Mouse (Mus musculus): ENCODE results near the gene Pard3b. TPM values are rescaled to one million over a fixed set of nuclear protein-coding genes. Genes with fewer than 3 reads are reported as not detected.

Gene Pard3b
- polyA plus RNA-seq, 1 experiment from 2014 or later = 19.3 TPM

DNA sequence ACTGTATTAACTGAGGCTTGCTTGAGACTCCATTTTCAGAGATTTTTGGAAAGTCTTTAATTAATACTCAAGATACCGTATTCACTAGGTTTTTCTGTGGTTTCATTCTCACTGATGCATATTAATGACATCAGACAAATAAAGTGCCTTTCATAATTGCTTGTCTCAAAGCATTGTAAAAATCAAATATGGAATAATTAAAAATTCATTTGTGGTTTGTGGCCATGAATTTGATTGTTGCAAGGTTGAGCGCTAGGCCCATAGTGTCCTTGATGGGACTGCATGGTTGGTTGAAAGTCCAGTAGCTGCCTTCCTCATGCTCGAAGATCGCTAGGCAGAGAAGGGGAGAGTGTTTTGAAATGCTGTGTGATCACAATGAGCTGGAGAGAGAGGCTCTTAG lies 323.9 kb downstream of the Pard3b start:
- 87% methylated on average over 4 of the region's 4 CpGs for WGBS
- no peak overlapping the region for H3K4me3 ChIP-seq (replicated peaks)
- no peaks in the 10 kb centered on the region for H3K9me3 ChIP-seq
- no peaks in the 10 kb centered on the region for H3K36me3 ChIP-seq (replicated peaks)
- no peak for ATAC-seq (ENCODE audit: low FRiP score)
- no peak overlapping the region for H3K27ac ChIP-seq
- no peaks in the 10 kb centered on the region for H3K27me3 ChIP-seq
- no peak overlapping the region for H3K4me2 ChIP-seq
- peaks cover 4% of the 10 kb centered on the region; the same call in 1 of the 2 replicates for H3K4me1 ChIP-seq
- no peak overlapping the region for H3K9ac ChIP-seq

DNA sequence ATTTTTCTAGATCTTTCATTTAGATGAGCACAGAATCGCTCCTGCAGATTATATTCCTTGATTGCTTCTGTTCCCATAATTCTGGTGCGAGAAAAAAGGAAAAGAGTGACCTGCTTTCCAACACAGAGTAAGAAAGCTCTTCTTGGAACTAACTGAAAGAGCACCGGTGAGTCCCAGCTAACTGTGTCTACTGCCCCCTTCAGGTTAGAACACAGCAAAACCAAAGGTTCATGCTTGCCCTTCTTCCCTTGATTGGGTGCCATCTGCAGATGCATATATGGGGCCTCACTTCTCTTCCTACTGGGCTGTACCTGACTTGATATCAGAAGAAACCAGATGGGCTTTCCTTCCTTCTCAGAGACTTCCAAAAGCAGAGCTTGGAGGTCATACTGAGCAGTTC lies 328.5 kb downstream of the Pard3b start:
- WGBS = 67% methylated on average over 3 of the region's 3 CpGs
- Histone ChIP-seq H3K4me1 (no peaks in the 10 kb centered on the region; the same call in 1 of the 2 replicates), H3K4me3 (replicated peaks) (no peak overlapping the region), H3K9me3 (no peaks in the 10 kb centered on the region), H3K27ac (no peak overlapping the region), H3K36me3 (replicated peaks) (no peaks in the 10 kb centered on the region), H3K9ac (no peak overlapping the region), H3K4me2 (no peak overlapping the region), H3K27me3 (no peaks in the 10 kb centered on the region)
- ATAC-seq (ENCODE audit: low FRiP score) = no peak

DNA sequence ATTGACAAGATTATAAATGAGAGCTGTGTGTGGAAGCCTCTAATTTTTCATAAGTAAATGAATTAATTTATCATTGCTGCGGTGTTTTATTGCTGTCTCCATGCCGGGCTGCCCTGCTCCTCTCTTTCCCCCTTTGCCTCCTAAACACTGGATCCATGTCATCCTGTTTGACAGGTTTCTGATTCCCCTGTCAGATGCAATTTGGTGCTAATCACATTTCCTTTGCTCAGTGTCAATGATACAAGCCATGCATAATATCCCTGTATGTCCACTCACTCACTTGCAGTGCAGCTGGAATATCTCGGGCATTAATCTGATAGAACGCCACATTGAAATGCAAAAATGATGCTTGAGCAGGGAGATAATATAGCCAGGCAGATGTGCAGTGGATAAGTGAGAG lies 329.2 kb downstream of the Pard3b start:
- 79% methylated on average over 4 of the region's 4 CpGs for WGBS
- H3K9me3 ChIP-seq = no peaks in the 10 kb centered on the region
- H3K4me2 ChIP-seq = no peak overlapping the region
- no peaks in the 10 kb centered on the region for H3K36me3 ChIP-seq (replicated peaks)
- H3K4me3 ChIP-seq (replicated peaks) = no peak overlapping the region
- ATAC-seq (ENCODE audit: low FRiP score) = no peak
- no peak overlapping the region for H3K27ac ChIP-seq
- H3K9ac ChIP-seq = no peak overlapping the region
- no peaks in the 10 kb centered on the region for H3K27me3 ChIP-seq
- H3K4me1 ChIP-seq = no peaks in the 10 kb centered on the region; the same call in 1 of the 2 replicates

DNA sequence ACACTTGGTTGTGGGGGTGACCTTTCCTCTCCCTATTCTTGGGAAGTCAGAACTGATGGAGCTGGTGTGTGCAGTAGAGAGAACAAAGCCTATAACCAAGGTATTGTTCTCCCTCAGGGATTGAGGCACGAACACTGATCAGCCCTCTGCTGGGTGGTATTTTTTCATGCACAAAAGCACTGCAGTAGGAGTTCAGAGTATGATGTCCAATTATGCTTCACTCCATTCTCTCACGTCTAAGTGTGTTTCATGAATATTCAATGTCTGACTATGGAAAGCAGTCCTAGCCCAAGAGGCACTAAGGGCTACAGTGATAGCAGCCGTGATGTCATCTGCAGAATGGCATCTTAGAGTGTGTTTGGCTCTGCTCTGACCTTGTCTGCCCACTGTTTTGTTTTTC lies 359.1 kb downstream of the Pard3b start:
- peak; percentile 79 for ATAC-seq (ENCODE audit: low FRiP score)
- Histone ChIP-seq H3K4me2 (no peak overlapping the region), H3K4me1 (peaks cover 12% of the 10 kb centered on the region), H3K36me3 (replicated peaks) (no peaks in the 10 kb centered on the region), H3K9me3 (no peaks in the 10 kb centered on the region), H3K4me3 (replicated peaks) (no peak overlapping the region), H3K27me3 (no peaks in the 10 kb centered on the region), H3K9ac (no peak overlapping the region), H3K27ac (no peak overlapping the region; the same call in 1 of the 2 replicates)
- WGBS = 16% methylated on average over 3 of the region's 3 CpGs

DNA sequence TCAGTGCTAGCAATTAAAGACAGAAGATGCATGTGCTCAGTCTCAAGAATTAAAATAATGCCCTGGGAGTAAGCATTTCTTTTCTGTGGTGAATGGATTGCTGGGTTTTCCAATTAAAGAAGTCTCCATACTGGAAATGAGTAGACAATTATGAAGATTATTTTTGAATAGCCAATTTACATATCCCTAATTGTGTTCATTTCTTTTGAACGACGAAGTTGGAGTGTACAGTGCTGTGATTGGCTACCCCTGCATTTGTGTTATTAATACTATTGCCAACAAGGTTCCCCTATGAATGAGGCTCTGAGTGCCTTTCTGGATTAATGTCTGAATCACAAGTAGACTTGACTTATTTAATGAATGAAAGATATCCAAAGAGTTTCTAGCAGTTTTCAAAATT lies 370.2 kb downstream of the Pard3b start:
- ATAC-seq (ENCODE audit: low FRiP score) = no peak
- WGBS = 57% methylated on average over 2 of the region's 2 CpGs

DNA sequence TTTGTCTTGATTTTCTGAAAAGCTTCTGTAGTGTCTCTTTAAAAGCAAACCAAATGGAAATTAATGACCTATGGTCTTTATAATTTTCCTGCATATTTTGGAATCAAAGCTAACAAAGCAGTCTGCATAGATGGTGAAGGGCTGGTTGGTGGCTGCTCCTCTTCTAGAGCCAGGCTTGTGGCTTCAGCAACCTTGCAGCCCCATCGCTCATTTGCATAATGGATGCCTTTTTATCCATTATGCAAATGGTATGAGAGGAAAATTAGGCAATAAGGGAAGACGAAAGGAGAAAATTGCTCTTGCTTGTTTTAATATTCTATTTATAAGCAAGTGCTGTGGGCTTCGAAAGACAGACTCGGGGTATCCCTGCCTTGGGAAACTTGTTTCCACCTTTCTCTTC lies 373.1 kb downstream of the Pard3b start:
- Histone ChIP-seq H3K4me2 (no peak overlapping the region), H3K36me3 (replicated peaks) (no peaks in the 10 kb centered on the region), H3K27me3 (no peaks in the 10 kb centered on the region), H3K9ac (no peak overlapping the region), H3K9me3 (no peaks in the 10 kb centered on the region), H3K4me3 (replicated peaks) (no peak overlapping the region), H3K4me1 (peaks cover 4% of the 10 kb centered on the region), H3K27ac (no peak overlapping the region)
- WGBS = 54% methylated on average over 4 of the region's 4 CpGs
- ATAC-seq (ENCODE audit: low FRiP score) = no peak

More for the DNA sequence above, 370.2 kb downstream of the Pard3b start:
- Histone ChIP-seq H3K36me3 (replicated peaks) (no peaks in the 10 kb centered on the region), H3K4me2 (no peak overlapping the region), H3K4me3 (replicated peaks) (no peak overlapping the region), H3K27me3 (no peaks in the 10 kb centered on the region), H3K27ac (no peak overlapping the region), H3K9ac (no peak overlapping the region), H3K9me3 (no peaks in the 10 kb centered on the region), H3K4me1 (no peaks in the 10 kb centered on the region)

DNA sequence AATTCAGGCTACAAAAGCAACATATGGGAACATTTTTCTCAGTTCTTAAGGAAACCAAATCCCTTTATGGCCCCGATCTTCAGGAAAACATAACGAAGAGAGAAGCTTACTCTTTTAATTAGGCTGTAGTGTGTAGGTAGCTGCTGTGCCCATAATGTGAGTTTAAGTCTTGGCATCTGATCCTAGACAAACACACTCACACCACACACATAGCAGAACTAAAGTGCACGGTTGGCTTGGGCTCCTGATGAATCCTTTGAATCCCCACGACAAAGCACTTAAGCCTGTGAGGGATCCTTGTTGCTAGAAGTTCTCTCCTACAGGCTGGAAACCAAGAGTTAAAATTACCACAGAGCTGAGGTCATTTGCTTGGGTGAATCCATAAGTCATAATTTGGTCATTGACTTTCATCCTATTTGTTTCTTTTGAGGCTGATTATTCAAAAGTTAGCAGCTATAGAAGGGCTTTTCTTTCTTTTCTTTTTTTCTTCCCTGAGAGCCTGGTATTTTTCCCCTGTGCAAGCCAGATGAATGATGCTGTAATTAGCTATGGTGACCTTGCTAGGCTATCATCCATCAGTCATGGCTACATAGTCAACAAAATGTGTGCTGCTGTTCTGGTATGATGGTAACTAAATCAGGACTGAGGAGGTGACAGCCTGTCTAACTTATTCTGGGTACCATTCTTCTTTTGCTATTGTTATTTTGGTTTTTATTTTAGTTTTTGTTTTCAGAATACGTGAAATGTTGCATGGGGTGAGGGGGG lies 378.1 kb downstream of the Pard3b start:
- WGBS = 8% methylated on average over 5 of the region's 5 CpGs
- peaks cover 18% of the 10 kb centered on the region for H3K4me1 ChIP-seq
- H3K9ac ChIP-seq = no peak overlapping the region
- H3K36me3 ChIP-seq (replicated peaks) = no peaks in the 10 kb centered on the region
- no peak for ATAC-seq (ENCODE audit: low FRiP score)
- no peaks in the 10 kb centered on the region for H3K9me3 ChIP-seq
- no peak overlapping the region for H3K27ac ChIP-seq
- no peaks in the 10 kb centered on the region for H3K27me3 ChIP-seq
- H3K4me2 ChIP-seq = no peak overlapping the region
- no peak overlapping the region for H3K4me3 ChIP-seq (replicated peaks)

DNA sequence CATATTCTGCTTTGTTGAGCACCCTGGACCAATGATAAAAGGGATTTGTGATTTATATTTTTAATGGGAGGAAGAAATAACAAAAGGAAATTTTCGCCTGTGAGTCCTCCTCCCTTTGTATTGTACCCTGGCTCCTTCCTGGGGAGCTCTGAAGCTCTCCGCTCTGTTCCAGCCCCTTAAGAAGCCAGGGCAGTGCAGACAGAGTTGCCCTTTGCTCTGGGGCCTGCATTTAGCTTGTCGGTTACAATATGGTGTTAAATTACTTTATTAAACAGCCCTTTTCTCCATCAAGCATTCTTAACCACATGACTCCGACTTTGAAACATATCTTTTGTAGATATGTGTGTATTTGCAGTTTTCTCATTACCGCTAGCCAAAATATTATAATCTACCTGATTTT lies 379.7 kb downstream of the Pard3b start:
- no peak overlapping the region for H3K27ac ChIP-seq
- no peak overlapping the region for H3K4me3 ChIP-seq (replicated peaks)
- peaks cover 18% of the 10 kb centered on the region for H3K4me1 ChIP-seq
- no peaks in the 10 kb centered on the region for H3K36me3 ChIP-seq (replicated peaks)
- H3K9ac ChIP-seq = no peak overlapping the region
- H3K4me2 ChIP-seq = no peak overlapping the region
- WGBS = 23% methylated on average over 5 of the region's 5 CpGs
- ATAC-seq (ENCODE audit: low FRiP score) = no peak
- no peaks in the 10 kb centered on the region for H3K27me3 ChIP-seq
- no peaks in the 10 kb centered on the region for H3K9me3 ChIP-seq

DNA sequence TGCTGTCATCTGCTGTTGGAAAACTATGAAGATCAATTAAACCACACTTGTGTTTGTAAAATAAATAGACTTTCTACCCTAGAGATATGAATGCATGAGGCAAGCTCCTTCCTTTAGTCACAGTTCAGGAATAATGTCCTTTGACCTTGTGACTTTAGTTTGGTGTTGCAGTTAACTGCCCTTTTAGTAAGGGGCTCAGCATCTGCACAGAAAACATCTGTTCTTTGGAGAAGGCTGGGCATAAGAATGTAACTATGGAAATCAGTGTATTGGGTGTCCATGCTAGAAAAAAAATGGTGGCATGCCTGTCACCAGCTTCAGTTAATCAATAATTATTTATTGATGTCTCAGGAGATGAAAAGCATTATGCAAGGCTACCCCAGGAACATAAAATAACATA lies 381.1 kb downstream of the Pard3b start:
- no peak for ATAC-seq (ENCODE audit: low FRiP score)
- no peak overlapping the region for H3K4me3 ChIP-seq (replicated peaks)
- peaks cover 18% of the 10 kb centered on the region for H3K4me1 ChIP-seq

DNA sequence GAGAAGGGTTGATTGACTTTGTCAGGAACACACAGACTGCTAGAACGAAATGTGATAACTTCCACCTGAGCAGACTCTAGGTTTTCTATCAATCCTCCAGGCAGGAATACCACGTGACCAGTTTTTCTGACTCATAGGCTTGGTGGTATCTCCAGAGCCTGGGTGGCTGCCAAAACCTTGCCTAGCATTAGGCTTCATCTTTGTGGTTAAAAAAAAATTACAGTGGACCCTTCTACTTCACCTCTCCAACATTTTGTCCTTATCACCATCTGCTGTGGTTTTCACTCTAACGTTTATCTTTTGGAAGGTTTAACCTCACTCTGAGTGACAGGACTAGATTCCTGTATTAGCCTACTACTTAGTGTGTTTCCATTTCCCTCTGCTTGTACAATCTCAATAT lies 403.1 kb downstream of the Pard3b start:
- no peaks in the 10 kb centered on the region for H3K36me3 ChIP-seq (replicated peaks)
- WGBS = 87% methylated on average over 3 of the region's 3 CpGs
- ATAC-seq (ENCODE audit: low FRiP score) = no peak
- no peaks in the 10 kb centered on the region for H3K27me3 ChIP-seq
- H3K27ac ChIP-seq = no peak overlapping the region
- H3K4me1 ChIP-seq = no peaks in the 10 kb centered on the region
- H3K4me3 ChIP-seq (replicated peaks) = no peak overlapping the region
- no peaks in the 10 kb centered on the region for H3K9me3 ChIP-seq
- H3K9ac ChIP-seq = no peak overlapping the region
- no peak overlapping the region for H3K4me2 ChIP-seq

More for the DNA sequence above, 381.1 kb downstream of the Pard3b start:
- H3K9ac ChIP-seq = no peak overlapping the region
- H3K9me3 ChIP-seq = no peaks in the 10 kb centered on the region
- H3K4me2 ChIP-seq = no peak overlapping the region
- H3K27ac ChIP-seq = no peak overlapping the region
- H3K36me3 ChIP-seq (replicated peaks) = no peaks in the 10 kb centered on the region
- no peaks in the 10 kb centered on the region for H3K27me3 ChIP-seq

DNA sequence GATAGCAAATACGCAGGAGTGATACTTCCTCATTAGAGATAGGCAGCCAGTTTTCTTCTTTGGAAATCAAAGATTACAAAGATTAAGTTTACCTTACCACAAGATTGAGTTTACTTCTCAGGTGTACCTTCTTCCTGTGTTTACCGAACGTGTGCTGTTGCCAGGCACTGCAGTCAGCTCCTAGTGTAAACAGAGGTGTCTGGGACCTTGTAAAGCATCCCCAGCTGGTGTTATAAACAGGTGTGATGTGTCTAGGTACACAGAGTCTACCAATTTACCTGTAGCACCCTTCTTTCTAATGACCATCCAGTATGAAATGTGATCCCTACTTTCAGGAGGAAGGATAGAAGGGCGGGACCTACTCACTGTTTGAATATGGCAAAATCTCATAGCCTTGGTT lies 410.0 kb downstream of the Pard3b start:
- no peak overlapping the region for H3K4me3 ChIP-seq (replicated peaks)
- ATAC-seq (ENCODE audit: low FRiP score) = no peak
- no peak overlapping the region for H3K4me2 ChIP-seq
- WGBS = 87% methylated on average over 4 of the region's 4 CpGs
- no peaks in the 10 kb centered on the region for H3K36me3 ChIP-seq (replicated peaks)
- H3K9ac ChIP-seq = no peak overlapping the region
- no peaks in the 10 kb centered on the region for H3K27me3 ChIP-seq
- H3K27ac ChIP-seq = no peak overlapping the region
- H3K9me3 ChIP-seq = no peaks in the 10 kb centered on the region
- peaks cover 9% of the 10 kb centered on the region for H3K4me1 ChIP-seq

DNA sequence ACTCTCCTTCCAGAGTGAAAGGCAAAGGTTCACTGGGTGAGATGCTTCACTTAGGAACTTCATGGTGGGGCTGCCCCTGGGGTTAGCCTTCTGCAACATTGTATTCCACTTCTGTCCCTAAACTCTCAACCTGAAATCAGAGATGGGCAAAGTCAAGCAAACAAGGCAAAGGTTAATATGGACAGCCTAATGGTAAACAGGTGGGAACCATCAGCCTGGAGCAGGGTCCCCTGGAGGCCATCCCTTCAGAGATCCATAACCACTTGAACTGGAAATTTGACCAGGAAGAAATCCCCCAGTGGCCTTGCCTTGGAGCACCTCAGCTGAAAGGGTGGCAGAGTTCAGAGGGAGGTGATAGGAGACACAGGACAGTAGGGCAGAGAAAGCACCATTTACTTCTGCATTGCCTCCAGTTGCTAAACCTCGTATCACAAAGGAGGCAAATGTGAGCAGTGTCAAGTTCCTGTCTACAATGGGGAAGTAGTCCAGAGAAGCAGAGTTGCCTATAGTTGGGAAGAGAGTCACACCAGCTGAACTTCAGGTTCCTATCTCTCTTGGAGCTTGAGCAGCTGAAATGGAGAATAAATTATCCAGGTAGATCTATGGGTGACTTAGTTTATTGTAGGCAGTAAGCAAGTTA lies 412.7 kb downstream of the Pard3b start:
- H3K36me3 ChIP-seq (replicated peaks) = no peaks in the 10 kb centered on the region
- peaks cover 16% of the 10 kb centered on the region for H3K4me1 ChIP-seq
- H3K9ac ChIP-seq = no peak overlapping the region
- no peaks in the 10 kb centered on the region for H3K9me3 ChIP-seq
- WGBS = 39% methylated on average over 1 of the region's 1 CpGs
- ATAC-seq (ENCODE audit: low FRiP score) = no peak
- no peak overlapping the region for H3K4me3 ChIP-seq (replicated peaks)
- H3K4me2 ChIP-seq = no peak overlapping the region
- no peaks in the 10 kb centered on the region for H3K27me3 ChIP-seq
- no peak overlapping the region for H3K27ac ChIP-seq

DNA sequence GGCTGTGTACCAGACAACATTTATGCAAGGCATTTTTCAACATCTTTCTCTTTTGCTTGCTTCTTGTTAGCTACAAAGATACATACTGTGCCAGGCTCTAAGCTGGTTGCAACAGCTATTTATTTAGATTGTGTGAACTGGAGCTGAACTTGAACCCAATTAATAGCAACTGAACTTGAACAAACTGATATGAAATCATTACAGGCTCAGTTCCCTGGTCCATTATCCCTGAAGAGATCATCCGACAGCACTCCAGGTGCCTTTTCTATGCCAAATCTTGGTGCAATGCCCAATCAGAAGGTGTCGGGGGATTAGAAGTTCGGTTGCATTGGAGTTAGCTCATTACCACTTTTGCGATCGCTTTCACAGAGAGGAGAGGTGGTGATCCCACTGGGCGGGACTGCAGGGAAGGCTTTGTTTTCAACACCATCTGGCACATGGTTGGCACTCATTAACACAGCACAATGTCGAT lies 414.6 kb downstream of the Pard3b start:
- Histone ChIP-seq H3K9me3 (no peaks in the 10 kb centered on the region), H3K27me3 (no peaks in the 10 kb centered on the region), H3K4me2 (peak overlapping the region; percentile 11; the same call in 1 of the 2 replicates), H3K4me3 (replicated peaks) (no peak overlapping the region), H3K27ac (peak overlapping the region; percentile 77), H3K4me1 (peaks cover 16% of the 10 kb centered on the region), H3K9ac (no peak overlapping the region), H3K36me3 (replicated peaks) (no peaks in the 10 kb centered on the region)
- 27% methylated on average over 7 of the region's 7 CpGs for WGBS
- peak; percentile 93 for ATAC-seq (ENCODE audit: low FRiP score)
